Mouse (Mus musculus) layer of hippocampus, adult 9-11 months (tissue): ENCODE data around the gene Slc25a23.

Source experiments
- DNase-seq: peaks from one replicate; pipeline ENCODE4 v3.0.0; 2022

Gene Slc25a23

GRCm38 (mm10) chr17:57059486-57059977 lies at the start of gene Slc25a23:
Gene Slc25a23, minus strand, starts transcription at chr17:57059863.
- peak; percentile 81 for DNase-seq

GRCm38 (mm10) chr17:57108666-57109171 lies 49.1 kb upstream of the Slc25a23 start:
- DNase-seq = no peak

GRCm38 (mm10) chr17:57108040-57108665 lies 48.5 kb upstream of the Slc25a23 start:
- no peak for DNase-seq

- no peak for DNase-seq
Observed at GRCm38 (mm10) chr17:57107064-57107463, 47.4 kb upstream of the Slc25a23 start.

- DNase-seq = no peak
Observed at GRCm38 (mm10) chr17:57106035-57106368, 46.3 kb upstream of the Slc25a23 start.

- no peak for DNase-seq
Observed at GRCm38 (mm10) chr17:57105181-57106034, 45.7 kb upstream of the Slc25a23 start, which contains the start of gene Tnfsf9. Gene Tnfsf9, plus strand, starts transcription at chr17:57105325.

- DNase-seq = no peak
Observed at GRCm38 (mm10) chr17:57104496-57104895, 44.8 kb upstream of the Slc25a23 start.

- DNase-seq = no peak
Observed at GRCm38 (mm10) chr17:57102276-57102675, 42.6 kb upstream of the Slc25a23 start.

- DNase-seq = no peak
Observed at GRCm38 (mm10) chr17:57099629-57100325, 40.1 kb upstream of the Slc25a23 start.

GRCm38 (mm10) chr17:57098321-57098720 lies 38.7 kb upstream of the Slc25a23 start:
- no peak for DNase-seq

GRCm38 (mm10) chr17:57096623-57096920 lies 36.9 kb upstream of the Slc25a23 start:
- DNase-seq = peak; percentile 75

GRCm38 (mm10) chr17:57095855-57096622 lies 36.4 kb upstream of the Slc25a23 start:
- peak; percentile 26 for DNase-seq

GRCm38 (mm10) chr17:57094222-57094621 lies 34.6 kb upstream of the Slc25a23 start:
- no peak for DNase-seq

GRCm38 (mm10) chr17:57087049-57087832 lies 27.6 kb upstream of the Slc25a23 start, which contains the start of gene Tubb4a:
Gene Tubb4a, minus strand, starts transcription at chr17:57087782.
- DNase-seq = peak; percentile 92

GRCm38 (mm10) chr17:57085970-57086757 lies 26.5 kb upstream of the Slc25a23 start:
- DNase-seq = peak; percentile 37

GRCm38 (mm10) chr17:57082481-57082880 lies 22.8 kb upstream of the Slc25a23 start:
- DNase-seq = no peak

- DNase-seq = no peak
Observed at GRCm38 (mm10) chr17:57081234-57081842, 21.7 kb upstream of the Slc25a23 start.

GRCm38 (mm10) chr17:57079919-57080318 lies 20.3 kb upstream of the Slc25a23 start:
- DNase-seq = no peak

GRCm38 (mm10) chr17:57078336-57078735 lies 18.7 kb upstream of the Slc25a23 start, which contains the start of gene Dennd1c:
Gene Dennd1c, minus strand, starts transcription at chr17:57078514.
- no peak for DNase-seq

- no peak for DNase-seq
Observed at GRCm38 (mm10) chr17:57076916-57077315, 17.3 kb upstream of the Slc25a23 start.
